Mouse (Mus musculus): Measurements from ENCODE around the gene Tmem14a. TPM values are rescaled to one million over a fixed set of nuclear protein-coding genes. Genes with fewer than 3 reads are reported as not detected.
"Not testable (repeated sequence)": the region's sequence is repeated elsewhere in the genome, so short reads cannot be mapped to it uniquely, and the experiment has no call there.

The Tmem14a gene
- 3.9 and 5.2 TPM in 2 replicates for polyA plus RNA-seq (2012; rRNA removed)

GRCm38 (mm10) chr1:21218489-21218919, at the start of gene Tmem14a:
TSS of gene Tmem14a (plus strand) at chr1:21218575.
- Histone ChIP-seq H3K4me1 (ENCODE audit: control insufficient read depth, insufficient read depth, low read length) (0 out of 2 replicates have a peak, but pooled peaks cover 5% of the 10 kb centered on the region), H3K4me3 (replicated peaks; ENCODE audit: extremely low read depth, low read depth, low read length) (peak within 1 kb of the TSS; percentile 99)
- under 1% methylated on average over 17 of the region's 17 CpGs for WGBS
- peak; percentile 85; the same call in 1 of the 2 replicates for TF ChIP-seq POLR2A (IDR thresholded peaks at IDR 0.05; ENCODE audit: borderline replicate concordance, extremely low read depth, low read depth, low read length)
- TF ChIP-seq CTCF (IDR thresholded peaks at IDR 0.05; ENCODE audit: insufficient read depth, low read length): peak; percentile 73
- peak; percentile 88 for DNase-seq

GRCm38 (mm10) chr1:21185196-21185595, 33.2 kb upstream of the Tmem14a start:
- Histone ChIP-seq H3K4me1 (ENCODE audit: control insufficient read depth, insufficient read depth, low read length) (no peaks in the 10 kb centered on the region), H3K4me3 (replicated peaks; ENCODE audit: extremely low read depth, low read depth, low read length) (no peak overlapping the region)
- no peak for TF ChIP-seq CTCF (IDR thresholded peaks at IDR 0.05; ENCODE audit: insufficient read depth, low read length)
- no peak for TF ChIP-seq POLR2A (IDR thresholded peaks at IDR 0.05; ENCODE audit: borderline replicate concordance, extremely low read depth, low read depth, low read length)
- WGBS: 95% methylated on average over 6 of the region's 6 CpGs
- no peak for DNase-seq

- 75% methylated on average over 1 of the region's 1 CpGs for WGBS
- TF ChIP-seq POLR2A (IDR thresholded peaks at IDR 0.05; ENCODE audit: borderline replicate concordance, extremely low read depth, low read depth, low read length): no peak
- no peak for TF ChIP-seq CTCF (IDR thresholded peaks at IDR 0.05; ENCODE audit: insufficient read depth, low read length)
These were observed 12.1 kb upstream of the Tmem14a start for GRCm38 (mm10) chr1:21206241-21206640.

GRCm38 (mm10) chr1:21213537-21213936, 4.8 kb upstream of the Tmem14a start:
- WGBS: 14% methylated on average over 3 of the region's 3 CpGs
- H3K4me1 ChIP-seq (ENCODE audit: control insufficient read depth, insufficient read depth, low read length); H3K4me3 ChIP-seq (replicated peaks; ENCODE audit: extremely low read depth, low read depth, low read length); DNase-seq: not testable (repeated sequence)

More at GRCm38 (mm10) chr1:21206241-21206640, 12.1 kb upstream of the Tmem14a start:
- DNase-seq: no peak
- Histone ChIP-seq H3K4me3 (replicated peaks; ENCODE audit: extremely low read depth, low read depth, low read length) (no peak overlapping the region), H3K4me1 (ENCODE audit: control insufficient read depth, insufficient read depth, low read length) (no peaks in the 10 kb centered on the region)

DNA sequence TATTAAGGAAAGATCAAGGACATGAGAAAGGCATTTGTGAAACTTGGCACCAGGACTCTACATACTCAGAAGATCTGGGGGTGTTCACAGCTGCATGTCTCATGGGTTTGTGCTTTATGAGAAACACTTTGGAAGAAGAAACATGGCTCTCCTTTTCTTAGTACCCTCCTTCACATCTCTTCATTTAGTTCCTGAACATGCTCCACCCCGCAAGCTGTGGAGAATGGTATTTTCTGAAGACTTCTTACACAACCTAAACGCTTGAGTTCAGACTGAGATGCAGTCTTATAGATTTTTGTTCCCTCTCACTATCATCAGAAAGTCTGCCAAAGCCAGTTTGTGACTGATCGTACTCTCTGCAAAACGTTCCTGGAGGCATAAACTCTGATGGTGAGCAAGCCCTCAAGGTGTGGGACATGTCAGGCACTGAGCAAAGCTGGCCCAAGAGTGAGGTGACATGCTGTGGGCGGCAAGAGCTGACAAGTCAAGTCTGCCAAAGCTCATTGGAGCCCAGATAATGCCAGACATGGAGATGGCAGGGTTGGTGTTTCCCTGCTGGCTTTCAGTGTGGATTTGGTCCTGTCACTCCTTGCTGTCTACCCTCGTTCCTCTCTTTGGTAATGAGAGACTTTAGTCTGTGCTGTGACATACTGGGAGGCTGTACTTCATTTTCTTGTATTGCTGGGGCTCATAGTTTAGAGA, 4.2 kb upstream of the Tmem14a start:
- WGBS: 63% methylated on average over 6 of the region's 6 CpGs
- H3K4me3 ChIP-seq (replicated peaks; ENCODE audit: extremely low read depth, low read depth, low read length); H3K4me1 ChIP-seq (ENCODE audit: control insufficient read depth, insufficient read depth, low read length); DNase-seq: not testable (repeated sequence)

GRCm38 (mm10) chr1:21227756-21228395, 9.5 kb downstream of the Tmem14a start:
- Histone ChIP-seq H3K4me3 (replicated peaks; ENCODE audit: extremely low read depth, low read depth, low read length) (no peak overlapping the region), H3K4me1 (ENCODE audit: control insufficient read depth, insufficient read depth, low read length) (peaks cover 12% of the 10 kb centered on the region)
- DNase-seq: no peak
- TF ChIP-seq CTCF (IDR thresholded peaks at IDR 0.05; ENCODE audit: insufficient read depth, low read length) (no peak), POLR2A (IDR thresholded peaks at IDR 0.05; ENCODE audit: borderline replicate concordance, extremely low read depth, low read depth, low read length) (no peak)
- 73% methylated on average over 6 of the region's 6 CpGs for WGBS

DNA sequence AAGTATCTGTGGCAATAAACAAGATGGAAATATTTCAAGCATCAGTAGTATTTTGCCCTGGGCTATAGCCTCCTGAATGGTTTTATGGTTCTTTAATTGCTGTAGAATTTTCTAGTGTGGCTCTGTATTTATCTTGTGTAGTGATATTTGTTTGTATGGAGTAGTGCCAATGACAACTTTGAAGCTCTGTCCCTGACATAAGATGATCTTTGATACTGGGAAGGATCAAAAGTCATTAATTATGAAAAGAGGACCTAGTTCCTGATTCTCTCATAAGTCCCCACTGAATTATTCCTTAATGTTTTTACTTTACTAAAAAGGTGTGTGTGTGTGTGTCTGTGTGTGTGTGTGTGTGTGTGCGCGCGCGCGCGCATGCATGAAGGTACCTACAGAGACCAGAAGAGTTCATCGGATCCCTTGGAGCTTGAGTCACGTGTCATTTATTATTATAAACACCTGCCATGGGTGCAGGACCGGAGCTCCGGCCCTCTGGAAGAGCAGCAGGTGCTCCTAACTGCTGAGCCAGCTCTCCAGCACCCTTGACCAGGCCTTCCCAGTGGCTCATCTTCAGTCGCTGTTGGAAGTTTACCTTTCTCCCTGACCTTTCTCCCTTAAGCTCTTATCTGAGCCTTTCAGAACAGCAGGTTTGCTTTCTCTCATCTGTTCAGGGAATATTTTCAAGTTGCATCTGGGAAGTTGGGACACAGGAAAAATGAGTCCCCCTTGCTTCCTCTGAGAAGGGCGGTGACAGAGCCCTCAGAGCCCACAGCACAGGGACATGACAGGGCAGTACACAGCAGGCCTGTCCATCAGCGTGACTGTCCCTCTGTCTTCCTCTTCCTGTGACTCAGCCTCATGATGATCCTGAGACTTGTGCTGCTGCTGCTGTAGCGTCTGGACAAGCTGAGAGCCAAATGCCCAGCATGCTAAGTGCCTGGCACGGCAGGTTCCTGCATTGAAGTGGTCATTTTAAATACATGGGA, 10.7 kb downstream of the Tmem14a start:
- not testable (repeated sequence) for H3K4me3 ChIP-seq (replicated peaks; ENCODE audit: extremely low read depth, low read depth, low read length); DNase-seq
- peaks cover 12% of the 10 kb centered on the region for H3K4me1 ChIP-seq (ENCODE audit: control insufficient read depth, insufficient read depth, low read length)
- WGBS: 68% methylated on average over 15 of the region's 15 CpGs

DNA sequence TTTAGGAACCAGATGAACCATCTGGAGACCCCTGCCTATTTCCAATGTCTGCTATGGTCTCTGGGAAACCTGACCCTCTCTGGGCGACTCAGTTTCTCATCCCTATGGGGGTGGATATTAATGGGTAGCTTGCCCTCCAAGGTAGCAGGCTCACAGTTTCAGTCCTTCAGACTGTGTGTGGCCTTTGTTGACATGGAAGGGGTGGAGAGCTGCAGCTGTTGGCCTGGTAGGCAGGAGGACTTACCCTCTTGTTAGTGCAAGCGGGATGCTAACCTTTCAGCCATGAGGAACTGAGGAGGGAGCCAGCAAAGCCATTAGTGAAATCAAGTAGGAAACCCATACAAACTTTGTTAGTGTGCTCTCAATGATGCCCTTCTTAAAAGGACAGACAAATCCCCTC, 12.0 kb downstream of the Tmem14a start:
- WGBS: 80% methylated on average over 2 of the region's 2 CpGs
- peaks cover 12% of the 10 kb centered on the region for H3K4me1 ChIP-seq (ENCODE audit: control insufficient read depth, insufficient read depth, low read length)
- TF ChIP-seq POLR2A (IDR thresholded peaks at IDR 0.05; ENCODE audit: borderline replicate concordance, extremely low read depth, low read depth, low read length): no peak
- no peak for TF ChIP-seq CTCF (IDR thresholded peaks at IDR 0.05; ENCODE audit: insufficient read depth, low read length)
- no peak overlapping the region for H3K4me3 ChIP-seq (replicated peaks; ENCODE audit: extremely low read depth, low read depth, low read length)
- no peak for DNase-seq

DNA sequence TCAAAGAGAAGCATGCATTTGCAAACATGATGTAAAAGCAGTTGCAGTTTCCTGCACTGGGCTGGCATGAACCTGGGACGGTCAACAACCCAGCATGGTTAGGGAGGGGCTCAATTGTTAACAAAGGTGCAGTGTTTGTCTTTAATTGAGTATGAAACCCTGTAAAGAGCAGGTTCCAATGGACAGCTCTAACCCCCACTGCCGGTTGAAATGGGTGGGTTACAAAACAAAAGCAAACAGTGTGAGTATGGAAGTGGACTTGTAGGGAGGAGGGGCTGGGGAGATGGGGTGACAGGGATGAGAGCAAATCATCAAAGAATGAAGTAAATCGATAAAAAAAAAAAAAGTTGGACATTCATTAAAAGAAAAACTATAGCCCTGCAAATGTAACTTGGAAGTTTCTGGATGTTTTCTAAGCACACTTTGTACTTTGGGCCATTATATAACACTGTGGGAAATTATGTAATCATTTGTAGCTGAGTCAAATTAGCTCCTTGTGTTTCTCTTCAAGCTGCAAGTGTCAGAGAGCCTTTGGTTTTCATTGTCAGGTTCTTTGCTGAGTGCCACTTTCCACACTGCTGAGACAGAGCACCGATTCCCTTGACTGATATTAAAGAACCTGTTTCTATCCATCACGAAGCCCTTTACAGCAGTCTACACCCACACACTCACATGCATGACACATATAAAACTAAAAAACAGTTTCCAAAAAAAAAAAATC, 13.5 kb downstream of the Tmem14a start:
- no peak for TF ChIP-seq POLR2A (IDR thresholded peaks at IDR 0.05; ENCODE audit: borderline replicate concordance, extremely low read depth, low read depth, low read length)
- TF ChIP-seq CTCF (IDR thresholded peaks at IDR 0.05; ENCODE audit: insufficient read depth, low read length): no peak
- Histone ChIP-seq H3K4me1 (ENCODE audit: control insufficient read depth, insufficient read depth, low read length) (peaks cover 12% of the 10 kb centered on the region), H3K4me3 (replicated peaks; ENCODE audit: extremely low read depth, low read depth, low read length) (no peak overlapping the region)
- 48% methylated on average over 5 of the region's 5 CpGs for WGBS
- peak; percentile 31 for DNase-seq
